Comparison of ENCODE assay signal across 8 mouse cellular contexts in genomic region chr4:57141908-57142361, GRCm38 (mm10). TPM values are rescaled to one million over a fixed set of nuclear protein-coding genes. Genes with fewer than 3 reads are reported as not detected.
DNase-seq lines count a peak whose midpoint lies in the region; ATAC-seq lines count a peak whose summit lies in the region.

No protein-coding gene starts in this region.

- H3K27ac ChIP-seq in embryonic facial prominence, embryonic 11.5 days (replicated peaks; ENCODE audit: low read depth, low read length), result no peak overlapping the region
- H3K27ac ChIP-seq in hindbrain, embryonic 10.5 days, result no peak overlapping the region
- H3K27ac ChIP-seq in liver, embryonic 12.5 days, result no peak overlapping the region

- WGBS in embryonic facial prominence, embryonic 11.5 days, result 5% methylated on average over 26 of the region's 26 CpGs
- 3% methylated on average over 26 of the region's 26 CpGs for WGBS in hindbrain, embryonic 10.5 days
- WGBS in liver, embryonic 12.5 days (ENCODE audit: insufficient replicate concordance), result 7% methylated on average over 26 of the region's 26 CpGs

- no peaks in the 10 kb centered on the region for H3K36me3 ChIP-seq in embryonic facial prominence, embryonic 11.5 days (replicated peaks; ENCODE audit: control insufficient read depth, insufficient read depth, low read depth, low read length)
- no peaks in the 10 kb centered on the region for H3K36me3 ChIP-seq in hindbrain, embryonic 10.5 days
- no peaks in the 10 kb centered on the region for H3K36me3 ChIP-seq in liver, embryonic 12.5 days

- H3K9ac ChIP-seq in embryonic facial prominence, embryonic 11.5 days (replicated peaks; ENCODE audit: low read length), result no peak overlapping the region
- no peak overlapping the region for H3K9ac ChIP-seq in liver, embryonic 12.5 days

- peak; percentile 37 for DNase-seq in heart, adult 18-20 months
- no peak for DNase-seq in heart, adult 8-10 months (ENCODE audit: low spot score)
- DNase-seq in Muller cell, postnatal 12 days (ENCODE audit: inconsistent ontology term), result peak; percentile 70
- no peak for DNase-seq in embryonic facial prominence, embryonic 11.5 days (ENCODE audit: low spot score)
- peak; percentile 51 for DNase-seq in hindbrain, embryonic 10.5 days (ENCODE audit: low spot score)
- peak; percentile 50 for DNase-seq in retina, embryonic 14.5 days (ENCODE audit: low spot score)

- peaks cover 9% of the 10 kb centered on the region for H3K27me3 ChIP-seq in embryonic facial prominence, embryonic 11.5 days (ENCODE audit: control insufficient read depth, insufficient read depth, low read length)
- peaks cover 70% of the 10 kb centered on the region for H3K27me3 ChIP-seq in hindbrain, embryonic 10.5 days (ENCODE audit: insufficient read depth, poor library complexity, severe bottlenecking)
- peaks cover 99% of the 10 kb centered on the region for H3K27me3 ChIP-seq in liver, embryonic 12.5 days (replicated peaks)

- peak overlapping the region; percentile 94 for H3K4me2 ChIP-seq in embryonic facial prominence, embryonic 11.5 days (ENCODE audit: low read depth, low read length)
- peak overlapping the region; percentile 78 for H3K4me2 ChIP-seq in liver, embryonic 12.5 days

- peaks cover 10% of the 10 kb centered on the region for H3K4me1 ChIP-seq in embryonic facial prominence, embryonic 11.5 days (ENCODE audit: control insufficient read depth, insufficient read depth, low read length)
- peaks cover 43% of the 10 kb centered on the region for H3K4me1 ChIP-seq in hindbrain, embryonic 10.5 days (replicated peaks)
- peaks cover 28% of the 10 kb centered on the region for H3K4me1 ChIP-seq in liver, embryonic 12.5 days

- no peaks in the 10 kb centered on the region for H3K9me3 ChIP-seq in embryonic facial prominence, embryonic 11.5 days (replicated peaks; ENCODE audit: control insufficient read depth, low read length)
- no peaks in the 10 kb centered on the region for H3K9me3 ChIP-seq in hindbrain, embryonic 10.5 days
- H3K9me3 ChIP-seq in liver, embryonic 12.5 days (replicated peaks), result no peaks in the 10 kb centered on the region

- no peak for ATAC-seq in embryonic facial prominence, embryonic 11.5 days (replicated peaks; ENCODE audit: insufficient number of reproducible peaks, low FRiP score, low TSS enrichment, low read depth)
- ATAC-seq in liver, embryonic 12.5 days, result no peak
- ATAC-seq in monocyte, adult 5-6 weeks (replicated peaks; ENCODE audit: insufficient number of reproducible peaks, low FRiP score, low TSS enrichment, poor library complexity, severe bottlenecking), result no peak

- H3K4me3 ChIP-seq in embryonic facial prominence, embryonic 11.5 days (ENCODE audit: low read depth, low read length), result peak overlapping the region; percentile 70
- H3K4me3 ChIP-seq in hindbrain, embryonic 10.5 days, result peak overlapping the region; percentile 72
- peak overlapping the region; percentile 65 for H3K4me3 ChIP-seq in liver, embryonic 12.5 days

RNA-seq across cellular contexts. Expression of gene Epb41l4b, which starts 1.3 kb away (rescaled TPM):
- 1 to 10 TPM; 2.0 to 2.3 TPM for total RNA-seq in heart, adult 18-20 months (2021)
- 1 to 10 TPM; 1.4 to 3.4 (median 2.6) TPM for total RNA-seq in heart, adult 8-10 months (2022)
- polyA plus RNA-seq in embryonic facial prominence, embryonic 11.5 days (2014; fragmentation: Nextera tagmentation; extraction: Ambion mirVana), result 2.0 TPM in 2 replicates
- polyA plus RNA-seq in hindbrain, embryonic 10.5 days (2016; fragmentation: Nextera tagmentation; extraction: Ambion mirVana), result 0.65 and 0.92 TPM in 2 replicates
- 1.4 and 1.6 TPM in 2 replicates for polyA plus RNA-seq in liver, embryonic 12.5 days (2016; fragmentation: Nextera tagmentation; extraction: Ambion mirVana)
- total RNA-seq in monocyte, adult 5-6 weeks (2017), result 0.58 TPM in 1 of 3 replicates, not detected in the others

Comparison
In these comparisons a context has a peak if more than half of its experiments do, and no peak if none do; other contexts are left out.
1. DNase-seq: peak in heart, adult 18-20 months (2 of 2), Muller cell, postnatal 12 days (single experiment), hindbrain, embryonic 10.5 days (single experiment) and retina, embryonic 14.5 days (single experiment); none in heart, adult 8-10 months (single experiment) and embryonic facial prominence, embryonic 11.5 days (single experiment).
2. Peak in every context shown above with its lines, with median percentiles within 50 percentile points of each other: H3K4me3 ChIP-seq.